Mouse (Mus musculus) kidney, adult 2 months (tissue): ENCODE results near the gene Psma6. TPM values are rescaled to one million over a fixed set of nuclear protein-coding genes. Genes with fewer than 3 reads are reported as not detected.
"Not testable (repeated sequence)": the region's sequence is repeated elsewhere in the genome, so short reads cannot be mapped to it uniquely, and the experiment has no call there.

Experiments
- DNase-seq: peaks from one replicate; pipeline ENCODE4 v3.0.0; 2021
- H3K27ac ChIP-seq: fragments of 200-500 bp; 2 replicates; pipeline ENCODE4 v1.5.1; 2012; ENCODE audit warnings: low read depth, low read length, control low read depth, inconsistent platforms; ENCODE audit not compliant: insufficient read depth
- H3K27me3 ChIP-seq: fragments of 200-500 bp; replicated peaks from 2 replicates; pipeline ENCODE4 v1.6.1; 2012; ENCODE audit warnings: mild to moderate bottlenecking, moderate library complexity, low read length, inconsistent platforms; ENCODE audit not compliant: control insufficient read depth, insufficient read depth
- H3K36me3 ChIP-seq: fragments of 200-500 bp; 2 replicates; pipeline ENCODE4 v1.6.1; 2012; ENCODE audit warnings: mild to moderate bottlenecking, moderate library complexity, low read length, inconsistent platforms; ENCODE audit not compliant: control insufficient read depth, insufficient read depth
- H3K4me1 ChIP-seq: fragments of 200-500 bp; 2 replicates; pipeline ENCODE4 v1.6.1; 2011; ENCODE audit warnings: low read length; ENCODE audit not compliant: control insufficient read depth, insufficient read depth
- H3K4me3 ChIP-seq: fragments of 200-500 bp; 2 replicates; pipeline ENCODE4 v1.5.1; 2011; ENCODE audit warnings: mild to moderate bottlenecking, low read depth, low read length, control low read depth; ENCODE audit not compliant: insufficient read depth
- CTCF ChIP-seq: fragments of 200-500 bp; conservative IDR thresholded peaks from 2 replicates; pipeline ENCODE4 v1.5.1; 2011; ENCODE audit warnings: low read depth, mild to moderate bottlenecking, control low read depth, low read length, moderate library complexity, mixed read lengths; ENCODE audit not compliant: insufficient read depth, insufficient read length
- POLR2A ChIP-seq: fragments of 200-500 bp; IDR thresholded peaks from one replicate; pipeline ENCODE4 v1.6.1; 2011; ENCODE audit warnings: low read depth, low read length, control low read depth
- WGBS: fragments of 180-500 bp; shearing (Covaris S2); methylation state at CpG from one replicate; pipeline ENCODE4 v1.1.7; 2018; 5-methylcytosine and 5-hydroxymethylcytosine counted together
- polyA plus RNA-seq: library from polyadenylated mRNA; depleted of rRNA; stranded (reverse); fragments of >200 nt; gene quantifications from 2 replicates; pipeline ENCODE4 v1.2.3, GENCODE M21; 2012; rRNA removed

Psma6 gene
- polyA plus RNA-seq: 48.5 and 80.2 TPM in 2 replicates

DNA sequence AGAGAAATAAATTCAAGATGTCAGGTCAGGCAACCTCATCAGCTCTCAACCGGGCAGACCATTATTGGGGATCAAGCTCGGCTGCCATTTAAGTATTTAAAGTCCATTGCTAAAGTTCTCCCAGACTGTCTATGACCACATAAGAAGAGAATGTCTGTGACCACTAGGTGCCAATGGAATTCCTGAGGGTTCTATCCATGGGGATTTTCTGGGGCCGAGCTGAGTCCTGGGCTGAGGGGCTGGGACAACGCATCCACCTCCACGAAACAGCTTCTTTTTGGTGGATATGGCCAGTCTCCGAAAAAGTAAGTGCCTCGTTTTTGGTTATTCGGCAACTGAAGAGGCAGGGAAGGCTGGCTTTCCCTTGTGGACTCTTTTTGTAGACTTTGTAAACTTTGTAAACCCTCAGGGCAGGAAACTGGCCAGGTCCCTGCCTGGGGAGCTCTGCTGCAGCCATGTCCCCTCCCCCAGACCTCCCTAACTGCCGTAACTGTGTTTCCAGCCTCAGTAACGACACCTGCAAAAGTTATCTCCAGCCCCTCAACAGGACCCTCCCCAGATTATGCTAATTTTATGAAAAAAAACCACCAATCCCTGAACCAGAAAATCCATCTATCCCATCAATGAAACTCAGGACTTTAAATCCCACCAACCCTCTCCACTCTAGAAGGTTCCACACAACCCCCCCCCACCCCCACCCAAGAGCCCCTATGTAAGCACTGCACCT lies at the start of gene Psma6:
Gene Psma6 (plus strand): TSS at position 200 of the 727 bp plus-strand sequence.
- DNase-seq: no peak
- H3K4me1 ChIP-seq: no peaks in the 10 kb centered on the region
- H3K4me3 ChIP-seq: no peak within 1 kb of the TSS
- TF ChIP-seq POLR2A (no peak), CTCF (no peak)
- 81% methylated on average over 10 of the region's 10 CpGs for WGBS
- H3K27ac ChIP-seq: no peak within 1 kb of the TSS
- no peaks in the 10 kb centered on the region for H3K27me3 ChIP-seq
- no peaks in the 10 kb centered on the region for H3K36me3 ChIP-seq

DNA sequence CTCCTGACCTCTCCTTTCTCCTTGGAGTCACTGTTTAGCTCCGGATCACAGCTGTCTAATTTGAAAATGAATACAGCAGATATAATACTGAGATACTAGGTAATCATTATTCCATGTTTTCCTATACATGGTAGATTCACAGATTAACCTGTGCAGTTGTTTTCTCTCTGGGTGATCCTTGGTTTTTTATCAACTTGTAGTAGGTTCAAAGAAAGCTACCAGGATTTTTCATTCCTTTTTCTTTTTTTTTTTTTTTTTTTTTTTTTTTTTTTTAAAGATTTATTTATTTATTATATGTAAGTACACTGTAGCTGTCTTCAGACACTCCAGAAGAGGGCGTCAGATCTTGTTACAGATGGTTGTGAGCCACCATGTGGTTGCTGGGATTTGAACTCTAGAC lies 45.5 kb upstream of the Psma6 start:
- H3K4me1 ChIP-seq, H3K4me3 ChIP-seq, H3K27ac ChIP-seq, H3K36me3 ChIP-seq, DNase-seq, H3K27me3 ChIP-seq: not testable (repeated sequence)
- WGBS: 84% methylated on average over 1 of the region's 2 CpGs

DNA sequence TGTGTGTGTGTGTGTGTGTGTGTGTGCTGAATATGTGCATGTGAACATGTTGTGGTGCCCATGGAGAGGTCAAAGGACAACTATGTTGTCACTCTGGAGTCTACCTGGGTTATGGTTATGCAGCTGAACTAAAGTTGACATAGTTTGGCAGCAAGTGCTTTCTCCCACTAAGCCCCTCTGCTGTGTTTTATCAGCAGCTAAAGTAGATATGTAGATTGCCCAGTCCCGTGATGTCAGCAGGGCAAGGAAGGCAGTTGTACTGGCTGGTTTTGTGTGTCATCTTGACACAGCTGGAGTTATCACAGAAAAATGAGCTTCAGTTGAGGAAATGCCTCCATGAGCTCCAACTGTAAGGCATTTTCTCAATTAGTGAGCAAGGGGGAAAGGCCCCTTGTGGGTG lies 41.0 kb upstream of the Psma6 start:
- H3K27ac ChIP-seq, H3K4me1 ChIP-seq, H3K27me3 ChIP-seq, H3K4me3 ChIP-seq, H3K36me3 ChIP-seq, DNase-seq: not testable (repeated sequence)
- WGBS: 79% methylated on average over 1 of the region's 1 CpGs

DNA sequence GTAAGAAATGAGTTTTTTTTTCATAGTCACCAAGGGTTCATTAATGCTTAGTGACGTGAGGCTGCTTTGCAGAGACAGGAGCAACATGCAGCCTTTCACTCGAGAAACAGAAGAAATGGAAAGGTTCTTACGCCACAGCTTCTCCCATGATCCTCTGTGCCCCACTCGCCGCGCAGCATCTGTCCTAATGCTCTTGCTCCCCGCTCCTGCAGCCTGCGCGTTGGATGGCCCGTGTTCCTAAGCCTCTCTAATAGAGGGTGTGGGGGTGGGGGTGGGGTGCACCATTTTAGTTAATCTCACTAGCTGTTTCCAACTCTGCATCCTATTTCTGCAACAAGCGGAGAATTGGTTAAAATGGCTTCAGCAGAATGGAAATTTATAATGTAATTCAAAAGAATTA lies 40.0 kb upstream of the Psma6 start:
- Histone ChIP-seq H3K27ac (no peak overlapping the region), H3K4me1 (no peaks in the 10 kb centered on the region), H3K27me3 (no peaks in the 10 kb centered on the region), H3K4me3 (no peak overlapping the region), H3K36me3 (no peaks in the 10 kb centered on the region)
- WGBS: 88% methylated on average over 11 of the region's 11 CpGs
- TF ChIP-seq CTCF (no peak), POLR2A (no peak)
- DNase-seq: no peak

DNA sequence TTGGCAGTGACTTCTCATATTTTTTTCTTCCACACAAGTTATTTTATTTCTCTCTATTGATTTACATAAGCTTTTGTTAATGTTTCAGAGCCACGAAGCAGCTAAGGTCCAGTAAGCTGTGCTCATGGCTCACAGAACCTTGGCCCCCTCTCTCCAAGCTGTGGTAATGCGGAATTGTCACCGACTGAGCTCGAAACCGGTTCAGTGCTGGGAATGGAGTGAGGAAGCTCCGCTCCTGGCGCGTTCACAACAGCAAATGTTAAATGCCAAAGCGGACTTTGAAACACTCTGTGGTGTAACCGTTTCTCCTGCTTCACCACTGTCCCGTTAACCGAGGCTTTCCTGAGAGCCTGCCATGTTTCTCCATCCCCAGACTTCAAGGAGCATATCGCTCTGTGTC lies 39.4 kb upstream of the Psma6 start:
- no peak for TF ChIP-seq CTCF
- TF ChIP-seq POLR2A: no peak
- 55% methylated on average over 13 of the region's 13 CpGs for WGBS
- no peaks in the 10 kb centered on the region for H3K27me3 ChIP-seq
- H3K27ac ChIP-seq: no peak overlapping the region
- peak; percentile 51 for DNase-seq
- no peaks in the 10 kb centered on the region for H3K36me3 ChIP-seq
- H3K4me3 ChIP-seq: no peak overlapping the region
- no peaks in the 10 kb centered on the region for H3K4me1 ChIP-seq

DNA sequence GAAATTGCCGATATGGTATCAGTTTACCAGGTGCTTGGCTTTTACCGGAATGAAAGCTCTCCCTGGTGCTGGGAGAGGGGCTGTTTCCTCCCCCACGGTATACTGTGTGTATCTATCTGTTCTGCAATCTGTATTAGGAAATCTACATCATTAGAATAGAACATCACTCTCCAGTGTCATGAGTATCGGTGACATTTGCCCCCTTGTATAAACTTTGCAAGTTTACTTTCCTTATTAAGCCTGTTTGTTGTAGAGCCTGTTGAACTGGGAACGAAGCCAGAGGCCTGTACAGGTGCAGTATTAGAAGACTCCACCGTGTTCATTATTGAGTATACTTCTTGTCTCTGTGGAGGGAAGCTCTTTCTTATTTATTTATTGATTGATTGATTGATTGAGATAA lies 30.6 kb upstream of the Psma6 start:
- no peak overlapping the region for H3K4me3 ChIP-seq
- no peaks in the 10 kb centered on the region for H3K4me1 ChIP-seq
- H3K36me3 ChIP-seq: no peaks in the 10 kb centered on the region
- no peaks in the 10 kb centered on the region for H3K27me3 ChIP-seq
- no peak for DNase-seq
- H3K27ac ChIP-seq: no peak overlapping the region
- TF ChIP-seq POLR2A (no peak), CTCF (no peak)
- 49% methylated on average over 6 of the region's 6 CpGs for WGBS

DNA sequence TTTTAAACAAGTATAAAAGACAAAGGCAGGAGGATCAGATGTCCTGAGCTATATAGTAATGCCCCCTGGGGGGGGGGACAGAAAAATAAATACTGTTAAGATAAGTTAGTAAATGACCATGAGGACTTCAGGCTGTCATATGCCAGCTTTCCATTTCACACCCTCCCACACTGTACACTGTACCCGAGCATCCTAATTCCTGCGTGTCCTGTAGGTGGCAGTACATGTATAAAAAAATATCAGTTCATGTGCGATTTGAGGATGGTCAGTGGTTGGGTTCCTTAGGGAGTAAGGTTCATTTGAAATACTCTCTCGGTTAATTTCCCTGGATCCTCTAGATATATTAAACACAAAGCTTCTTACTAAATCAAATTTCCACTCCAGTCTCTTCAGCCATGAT lies 29.1 kb upstream of the Psma6 start:
- Histone ChIP-seq H3K27ac (no peak overlapping the region), H3K4me1 (no peaks in the 10 kb centered on the region), H3K27me3 (no peaks in the 10 kb centered on the region), H3K4me3 (no peak overlapping the region), H3K36me3 (no peaks in the 10 kb centered on the region)
- peak; percentile 63 for DNase-seq
- TF ChIP-seq POLR2A (no peak), CTCF (peak; percentile 59)
- WGBS: 27% methylated on average over 4 of the region's 4 CpGs

DNA sequence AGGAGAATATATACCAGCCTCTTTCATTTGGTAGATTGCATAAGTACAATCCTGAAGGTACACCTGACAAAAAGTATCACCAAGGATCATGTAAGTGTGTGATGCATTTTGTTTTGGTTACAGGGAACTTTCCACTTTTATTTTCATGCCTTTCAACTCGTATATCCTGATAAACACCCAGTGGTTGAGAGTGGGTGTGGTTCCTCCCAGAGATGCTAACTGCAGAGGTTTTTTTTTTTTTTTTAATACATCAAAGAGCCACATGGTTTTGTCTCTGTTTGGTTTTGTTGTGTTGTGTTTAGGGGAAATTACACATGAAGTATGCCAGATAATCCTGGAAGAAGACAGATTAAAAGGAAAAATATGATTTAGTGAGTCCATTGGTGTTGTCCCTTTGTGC lies 26.7 kb upstream of the Psma6 start:
- no peak overlapping the region for H3K27ac ChIP-seq
- no peak overlapping the region for H3K4me3 ChIP-seq
- H3K36me3 ChIP-seq: no peaks in the 10 kb centered on the region
- TF ChIP-seq CTCF (no peak), POLR2A (no peak)
- 57% methylated on average over 1 of the region's 1 CpGs for WGBS
- H3K4me1 ChIP-seq: no peaks in the 10 kb centered on the region
- DNase-seq: no peak
- H3K27me3 ChIP-seq: no peaks in the 10 kb centered on the region
